Mouse (Mus musculus): ENCODE results near the gene Necab3. TPM values are rescaled to one million over a fixed set of nuclear protein-coding genes. Genes with fewer than 3 reads are reported as not detected.

The Necab3 gene
- polyA plus RNA-seq, 1 experiment, result not detected

GRCm38 (mm10) chr2:154548688-154549087 lies 10.0 kb downstream of the Necab3 start:
- H3K4me1 ChIP-seq (ENCODE audit: control insufficient read depth, insufficient read depth, low read length), result peaks cover 10% of the 10 kb centered on the region
- TF ChIP-seq CTCF (IDR thresholded peaks at IDR 0.05; ENCODE audit: low read depth, low read length), result no peak
- no peak for TF ChIP-seq POLR2A (IDR thresholded peaks at IDR 0.05; ENCODE audit: borderline replicate concordance, low read depth, low read length)
- peak overlapping the region; percentile 66 for H3K4me3 ChIP-seq (ENCODE audit: insufficient read depth, low read length)
- peak overlapping the region; percentile 59 for H3K27ac ChIP-seq (ENCODE audit: insufficient read depth, low read depth, low read length)

GRCm38 (mm10) chr2:154546711-154547110 lies 12.0 kb downstream of the Necab3 start, which contains the start of gene 1700003F12Rik:
Gene 1700003F12Rik, plus strand, starts transcription at chr2:154547085.
- H3K27ac ChIP-seq (ENCODE audit: insufficient read depth, low read depth, low read length), result no peak within 1 kb of the TSS
- no peak for TF ChIP-seq CTCF (IDR thresholded peaks at IDR 0.05; ENCODE audit: low read depth, low read length)
- no peak for TF ChIP-seq POLR2A (IDR thresholded peaks at IDR 0.05; ENCODE audit: borderline replicate concordance, low read depth, low read length)
- H3K4me3 ChIP-seq (ENCODE audit: insufficient read depth, low read length), result no peak within 1 kb of the TSS
- H3K4me1 ChIP-seq (ENCODE audit: control insufficient read depth, insufficient read depth, low read length), result peaks cover 10% of the 10 kb centered on the region

GRCm38 (mm10) chr2:154543567-154544347 lies 14.9 kb downstream of the Necab3 start:
- Histone ChIP-seq H3K4me1 (ENCODE audit: control insufficient read depth, insufficient read depth, low read length) (peaks cover 5% of the 10 kb centered on the region), H3K4me3 (ENCODE audit: insufficient read depth, low read length) (no peak overlapping the region), H3K27ac (ENCODE audit: insufficient read depth, low read depth, low read length) (no peak overlapping the region)
- TF ChIP-seq CTCF (IDR thresholded peaks at IDR 0.05; ENCODE audit: low read depth, low read length) (no peak), POLR2A (IDR thresholded peaks at IDR 0.05; ENCODE audit: borderline replicate concordance, low read depth, low read length) (no peak)

GRCm38 (mm10) chr2:154541630-154542029 lies 17.1 kb downstream of the Necab3 start:
- Histone ChIP-seq H3K27ac (ENCODE audit: insufficient read depth, low read depth, low read length) (no peak overlapping the region), H3K4me3 (ENCODE audit: insufficient read depth, low read length) (no peak overlapping the region), H3K4me1 (ENCODE audit: control insufficient read depth, insufficient read depth, low read length) (peaks cover 6% of the 10 kb centered on the region)
- TF ChIP-seq POLR2A (IDR thresholded peaks at IDR 0.05; ENCODE audit: borderline replicate concordance, low read depth, low read length) (no peak), CTCF (IDR thresholded peaks at IDR 0.05; ENCODE audit: low read depth, low read length) (no peak)

GRCm38 (mm10) chr2:154539720-154540119 lies 19.0 kb downstream of the Necab3 start:
- no peak overlapping the region for H3K27ac ChIP-seq (ENCODE audit: insufficient read depth, low read depth, low read length)
- TF ChIP-seq CTCF (IDR thresholded peaks at IDR 0.05; ENCODE audit: low read depth, low read length) (peak; percentile 18; the same call in 1 of the 2 replicates), POLR2A (IDR thresholded peaks at IDR 0.05; ENCODE audit: borderline replicate concordance, low read depth, low read length) (no peak)
- H3K4me1 ChIP-seq (ENCODE audit: control insufficient read depth, insufficient read depth, low read length), result peaks cover 9% of the 10 kb centered on the region
- no peak overlapping the region for H3K4me3 ChIP-seq (ENCODE audit: insufficient read depth, low read length)

GRCm38 (mm10) chr2:154538710-154539109 lies 20.0 kb downstream of the Necab3 start:
- TF ChIP-seq CTCF (IDR thresholded peaks at IDR 0.05; ENCODE audit: low read depth, low read length), result no peak
- TF ChIP-seq POLR2A (IDR thresholded peaks at IDR 0.05; ENCODE audit: borderline replicate concordance, low read depth, low read length), result no peak
- peaks cover 9% of the 10 kb centered on the region for H3K4me1 ChIP-seq (ENCODE audit: control insufficient read depth, insufficient read depth, low read length)
- H3K27ac ChIP-seq (ENCODE audit: insufficient read depth, low read depth, low read length), result no peak overlapping the region
- H3K4me3 ChIP-seq (ENCODE audit: insufficient read depth, low read length), result no peak overlapping the region

- Histone ChIP-seq H3K4me3 (ENCODE audit: insufficient read depth, low read length) (no peak overlapping the region), H3K27ac (ENCODE audit: insufficient read depth, low read depth, low read length) (no peak overlapping the region), H3K4me1 (ENCODE audit: control insufficient read depth, insufficient read depth, low read length) (peaks cover 9% of the 10 kb centered on the region)
- TF ChIP-seq CTCF (IDR thresholded peaks at IDR 0.05; ENCODE audit: low read depth, low read length) (no peak), POLR2A (IDR thresholded peaks at IDR 0.05; ENCODE audit: borderline replicate concordance, low read depth, low read length) (no peak)
Observed at GRCm38 (mm10) chr2:154538310-154538709, 20.4 kb downstream of the Necab3 start.

- Histone ChIP-seq H3K4me3 (ENCODE audit: insufficient read depth, low read length) (no peak overlapping the region), H3K27ac (ENCODE audit: insufficient read depth, low read depth, low read length) (no peak overlapping the region)
Observed at GRCm38 (mm10) chr2:154534704-154535270, 23.9 kb downstream of the Necab3 start.

GRCm38 (mm10) chr2:154532888-154533287 lies 25.8 kb downstream of the Necab3 start:
- Histone ChIP-seq H3K4me3 (ENCODE audit: insufficient read depth, low read length) (no peak overlapping the region), H3K4me1 (ENCODE audit: control insufficient read depth, insufficient read depth, low read length) (peaks cover 9% of the 10 kb centered on the region), H3K27ac (ENCODE audit: insufficient read depth, low read depth, low read length) (no peak overlapping the region)
- TF ChIP-seq CTCF (IDR thresholded peaks at IDR 0.05; ENCODE audit: low read depth, low read length) (no peak), POLR2A (IDR thresholded peaks at IDR 0.05; ENCODE audit: borderline replicate concordance, low read depth, low read length) (no peak)

More at GRCm38 (mm10) chr2:154534704-154535270, 23.9 kb downstream of the Necab3 start:
- TF ChIP-seq CTCF (IDR thresholded peaks at IDR 0.05; ENCODE audit: low read depth, low read length) (no peak), POLR2A (IDR thresholded peaks at IDR 0.05; ENCODE audit: borderline replicate concordance, low read depth, low read length) (no peak)
- H3K4me1 ChIP-seq (ENCODE audit: control insufficient read depth, insufficient read depth, low read length), result peaks cover 9% of the 10 kb centered on the region

- Histone ChIP-seq H3K4me3 (ENCODE audit: insufficient read depth, low read length) (no peak overlapping the region), H3K4me1 (ENCODE audit: control insufficient read depth, insufficient read depth, low read length) (no peaks in the 10 kb centered on the region), H3K27ac (ENCODE audit: insufficient read depth, low read depth, low read length) (no peak overlapping the region)
- TF ChIP-seq POLR2A (IDR thresholded peaks at IDR 0.05; ENCODE audit: borderline replicate concordance, low read depth, low read length) (no peak), CTCF (IDR thresholded peaks at IDR 0.05; ENCODE audit: low read depth, low read length) (no peak)
Observed at GRCm38 (mm10) chr2:154526531-154526930, 32.2 kb downstream of the Necab3 start.

Data from bone marrow macrophage, adult 2 months (primary cell).